Mouse (Mus musculus): ENCODE results near the gene Hist1h2ai.
"Not testable (repeated sequence)": the region's sequence is repeated elsewhere in the genome, so short reads cannot be mapped to it uniquely, and the experiment has no call there.

Gene Hist1h2ai

DNA sequence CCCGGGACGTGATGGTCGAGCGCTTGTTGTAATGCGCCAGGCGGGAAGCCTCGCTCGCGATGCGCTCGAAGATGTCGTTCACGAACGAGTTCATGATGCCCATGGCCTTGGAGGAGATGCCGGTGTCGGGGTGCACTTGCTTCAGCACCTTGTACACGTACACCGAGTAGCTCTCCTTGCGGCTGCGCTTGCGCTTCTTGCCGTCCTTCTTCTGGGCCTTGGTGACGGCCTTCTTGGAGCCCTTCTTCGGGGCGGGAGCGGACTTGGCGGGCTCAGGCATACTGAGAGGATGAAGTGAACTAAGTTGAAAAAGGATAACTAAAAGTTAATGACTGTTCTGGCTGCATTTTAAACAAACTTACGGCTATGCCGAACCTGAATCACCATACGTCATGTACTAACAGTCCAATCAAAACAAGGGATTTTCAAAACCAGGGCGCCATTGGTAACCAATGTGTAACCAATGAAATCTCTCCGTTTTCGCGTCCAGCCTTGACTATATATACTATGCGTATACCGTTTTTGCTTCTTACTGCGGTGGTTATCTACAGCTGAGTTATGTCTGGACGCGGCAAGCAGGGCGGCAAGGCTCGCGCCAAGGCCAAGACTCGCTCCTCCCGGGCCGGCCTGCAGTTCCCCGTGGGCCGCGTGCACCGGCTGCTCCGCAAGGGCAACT lies at the start of gene Hist1h2ai, which contains the start of gene Hist1h2bl:
TSS of gene Hist1h2ai (plus strand) at position 559 of the 676 bp plus-strand sequence.
TSS of gene Hist1h2bl (minus strand) at position 280 of the 676 bp plus-strand sequence.
- peak; percentile 89 to 90 for DNase-seq (ENCODE audit: low spot score in 2 of 2)

GRCm38 (mm10) chr13:21677305-21677704 lies 38.9 kb upstream of the Hist1h2ai start, which contains the start of gene Olfr1360:
TSS of gene Olfr1360 (minus strand) at chr13:21677405.
- DNase-seq (ENCODE audit: low spot score in 2 of 2): no peak

DNA sequence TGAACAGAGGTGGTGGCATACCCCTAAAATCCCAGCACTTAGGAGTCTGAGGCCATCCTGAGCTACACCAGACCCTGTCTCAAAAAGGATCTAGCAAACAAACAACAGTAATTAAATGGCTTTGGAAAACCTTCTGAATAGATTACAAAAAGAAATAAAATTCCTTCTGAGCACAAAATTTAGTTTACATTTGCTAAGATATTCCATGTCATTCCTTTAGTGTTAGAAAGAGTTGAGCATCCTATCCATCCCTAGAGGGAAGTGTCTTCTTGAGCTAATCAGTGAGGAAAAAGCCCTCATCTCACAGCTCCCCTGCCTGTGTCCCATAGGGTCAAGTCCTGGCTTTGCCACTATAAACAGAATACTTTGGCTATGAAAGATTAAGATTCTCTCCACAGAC lies 18.4 kb upstream of the Hist1h2ai start, which contains the start of gene Olfr1359:
TSS of gene Olfr1359 (plus strand) at position 301 of the 400 bp plus-strand sequence.
- DNase-seq (ENCODE audit: low spot score in 2 of 2): no peak

DNA sequence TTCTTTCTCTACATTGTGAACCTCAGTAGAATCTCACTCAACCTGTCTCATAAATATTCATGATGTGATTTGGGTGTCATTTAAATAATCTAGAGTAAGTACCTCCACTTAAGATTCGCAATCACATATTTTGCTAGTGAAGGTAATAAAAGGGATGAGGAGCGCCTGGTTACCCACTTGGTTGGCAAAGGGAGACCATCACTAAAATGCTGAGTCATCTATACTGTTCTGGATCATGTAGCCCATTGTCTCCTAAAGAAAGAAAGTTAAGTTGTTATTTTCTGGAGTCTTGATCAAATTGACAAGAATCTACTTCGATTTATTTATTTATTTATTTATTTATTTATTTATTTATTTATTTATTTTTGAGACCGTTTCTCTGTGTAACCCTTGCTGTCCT lies 9.6 kb upstream of the Hist1h2ai start:
- DNase-seq (ENCODE audit: low spot score in 2 of 2): no peak

- peak; percentile 93 for DNase-seq (ENCODE audit: low spot score in 2 of 2)
These were observed 6.1 kb upstream of the Hist1h2ai start for GRCm38 (mm10) chr13:21710031-21710711.

DNA sequence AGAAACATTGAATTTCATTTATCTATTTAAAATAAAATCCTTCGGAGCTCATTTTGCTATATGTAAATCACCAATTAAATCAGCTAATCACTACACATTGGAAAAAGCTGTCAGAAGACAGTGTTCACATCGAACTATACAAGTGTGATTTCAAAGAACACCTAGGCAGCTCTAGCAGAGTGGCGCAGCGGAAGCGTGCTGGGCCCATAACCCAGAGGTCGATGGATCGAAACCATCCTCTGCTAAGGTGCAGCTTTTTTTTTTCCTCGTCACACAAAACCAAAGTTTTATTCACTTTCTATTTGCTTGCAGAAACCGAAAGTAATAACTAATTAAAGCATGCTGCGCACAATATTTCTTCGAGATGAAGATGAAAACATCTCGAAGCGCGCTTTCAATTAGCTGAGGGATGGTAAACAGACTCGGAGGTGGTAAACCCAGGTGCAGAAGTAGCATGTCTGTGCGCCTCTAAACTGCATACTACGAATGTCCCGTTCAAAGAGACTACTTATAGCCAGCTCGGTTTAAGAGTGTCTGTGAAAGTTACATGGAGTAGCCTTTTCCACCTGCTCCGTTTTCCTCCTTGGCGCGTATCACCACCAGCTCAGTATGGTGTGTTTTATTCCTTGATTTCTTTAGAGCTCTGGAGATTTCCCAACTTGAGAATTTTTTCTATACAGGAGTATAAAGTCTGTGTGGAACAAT lies 5.2 kb upstream of the Hist1h2ai start:
- peak; percentile 85 to 86 for DNase-seq (ENCODE audit: low spot score in 2 of 2)

DNA sequence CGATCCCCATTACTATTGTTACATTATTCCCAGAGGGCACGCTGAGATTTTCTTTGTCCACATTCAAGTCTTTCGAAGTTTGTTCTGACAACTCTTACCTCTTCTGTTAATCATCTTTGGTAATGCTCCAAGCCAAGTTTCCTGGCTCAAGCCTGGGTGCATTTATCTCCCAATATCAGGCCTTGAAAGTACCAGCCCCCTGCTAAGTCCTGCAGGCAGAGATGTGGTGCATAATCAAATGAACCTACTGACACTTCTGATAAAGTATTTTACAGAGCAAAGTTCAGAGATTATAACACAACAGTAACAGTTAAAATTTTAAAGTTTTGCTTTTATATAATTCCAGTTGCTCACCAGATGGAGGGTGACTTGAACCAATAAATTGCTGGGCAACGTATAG lies 4.5 kb upstream of the Hist1h2ai start:
- no peak for DNase-seq (ENCODE audit: low spot score in 2 of 2)

- DNase-seq (ENCODE audit: low spot score in 2 of 2): peak; percentile 83 to 84
These were observed 1.5 kb upstream of the Hist1h2ai start for GRCm38 (mm10) chr13:21714725-21715124.

- DNase-seq (ENCODE audit: low spot score in 2 of 2): peak; percentile 21 to 45
These were observed 925 bp upstream of the Hist1h2ai start for GRCm38 (mm10) chr13:21715131-21715863.

DNA sequence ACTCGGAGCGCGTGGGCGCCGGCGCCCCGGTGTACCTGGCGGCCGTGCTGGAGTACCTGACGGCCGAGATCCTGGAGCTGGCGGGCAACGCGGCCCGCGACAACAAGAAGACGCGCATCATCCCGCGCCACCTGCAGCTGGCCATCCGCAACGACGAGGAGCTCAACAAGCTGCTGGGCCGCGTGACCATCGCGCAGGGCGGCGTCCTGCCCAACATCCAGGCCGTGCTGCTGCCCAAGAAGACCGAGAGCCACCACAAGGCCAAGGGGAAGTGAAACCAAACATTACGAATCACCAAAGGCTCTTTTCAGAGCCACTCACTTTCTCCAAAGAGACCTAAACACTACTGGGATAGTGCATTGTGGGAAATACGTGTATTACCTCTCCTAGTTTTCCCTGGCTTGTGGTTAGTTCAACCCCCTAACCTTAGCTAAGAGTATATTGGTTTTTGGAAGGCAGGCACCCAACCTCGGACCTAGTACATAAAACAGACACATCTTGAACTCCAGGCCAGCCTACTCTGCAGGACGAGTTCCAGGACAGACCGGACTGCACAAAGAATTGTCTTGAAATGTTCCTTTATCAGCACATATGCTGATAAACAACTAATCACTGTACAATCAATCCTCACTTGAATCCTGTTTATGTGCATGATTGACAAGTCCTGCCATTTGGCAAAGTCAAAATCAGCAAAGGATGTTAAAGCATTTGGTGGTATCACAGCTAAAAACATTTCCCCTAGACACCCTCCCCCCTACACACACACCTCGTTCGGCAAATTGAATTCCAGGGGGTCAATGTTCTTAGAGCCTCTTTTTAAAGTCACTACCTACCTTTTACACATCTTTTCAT lies 544 bp downstream of the Hist1h2ai start:
- peak; percentile 16 to 22 for DNase-seq (ENCODE audit: low spot score in 2 of 2)

DNA sequence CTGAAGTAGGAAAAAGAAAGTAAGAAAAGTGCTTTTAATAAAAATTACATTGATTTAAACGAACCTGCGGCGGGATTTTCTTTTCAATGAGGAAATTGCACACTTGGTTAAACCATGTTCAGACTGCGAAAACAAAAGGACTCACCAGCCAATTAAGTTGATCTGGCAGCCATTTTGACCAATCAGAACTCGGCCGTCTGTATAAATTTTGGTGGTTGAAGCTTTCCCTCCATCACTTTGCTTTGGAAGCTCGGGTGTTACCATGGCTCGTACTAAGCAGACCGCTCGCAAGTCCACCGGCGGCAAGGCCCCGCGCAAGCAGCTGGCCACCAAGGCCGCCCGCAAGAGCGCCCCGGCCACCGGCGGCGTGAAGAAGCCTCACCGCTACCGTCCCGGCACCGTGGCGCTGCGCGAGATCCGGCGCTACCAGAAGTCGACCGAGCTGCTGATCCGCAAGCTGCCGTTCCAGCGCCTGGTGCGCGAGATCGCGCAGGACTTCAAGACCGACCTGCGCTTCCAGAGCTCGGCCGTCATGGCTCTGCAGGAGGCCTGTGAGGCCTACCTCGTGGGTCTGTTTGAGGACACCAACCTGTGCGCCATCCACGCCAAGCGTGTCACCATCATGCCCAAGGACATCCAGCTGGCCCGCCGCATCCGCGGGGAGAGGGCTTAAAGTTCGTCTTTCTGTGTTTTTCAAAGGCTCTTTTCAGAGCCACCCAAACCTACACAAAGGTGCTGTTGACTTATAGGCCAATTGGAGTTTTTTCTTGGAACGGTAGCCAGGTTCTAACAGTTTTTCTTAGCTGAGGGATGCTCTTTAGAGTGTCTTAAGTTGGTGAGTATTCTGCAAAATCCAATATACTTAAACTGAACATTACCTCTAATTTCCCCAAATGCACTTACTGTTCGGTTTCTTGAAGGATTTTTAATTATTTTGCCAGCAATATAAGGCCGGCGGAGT lies 1.5 kb downstream of the Hist1h2ai start, which contains the start of gene Hist1h3h:
TSS of gene Hist1h3h (plus strand) at position 263 of the 961 bp plus-strand sequence.
- DNase-seq (ENCODE audit: low spot score in 2 of 2): peak; percentile 92

- no peak for DNase-seq (ENCODE audit: low spot score in 2 of 2)
These were observed 2.3 kb downstream of the Hist1h2ai start for GRCm38 (mm10) chr13:21718381-21719080.

GRCm38 (mm10) chr13:21721107-21721756 lies 5.0 kb downstream of the Hist1h2ai start:
- not testable (repeated sequence) for DNase-seq (ENCODE audit: low spot score in 2 of 2)

DNA sequence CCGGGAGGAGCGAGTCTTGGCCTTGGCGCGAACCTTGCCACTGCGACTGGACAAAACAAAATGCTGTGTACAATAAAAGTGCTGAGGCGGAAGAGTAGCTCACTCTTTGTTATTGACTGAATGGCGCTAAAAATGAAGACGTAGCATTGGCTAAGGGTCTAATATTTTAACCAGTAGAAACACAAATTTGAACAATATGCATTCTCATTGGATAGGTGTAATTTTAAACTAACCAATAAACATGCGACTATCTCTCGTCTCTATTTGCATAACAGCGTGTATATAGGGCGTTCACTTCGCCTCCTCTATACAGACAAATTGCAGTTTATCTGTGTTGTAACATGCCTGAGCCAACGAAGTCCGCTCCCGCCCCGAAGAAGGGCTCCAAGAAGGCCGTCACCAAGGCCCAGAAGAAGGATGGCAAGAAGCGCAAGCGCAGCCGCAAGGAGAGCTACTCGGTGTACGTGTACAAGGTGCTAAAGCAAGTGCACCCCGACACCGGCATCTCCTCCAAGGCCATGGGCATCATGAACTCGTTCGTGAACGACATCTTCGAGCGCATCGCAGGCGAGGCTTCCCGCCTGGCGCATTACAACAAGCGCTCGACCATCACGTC lies 5.6 kb downstream of the Hist1h2ai start, which contains the start of gene Hist1h2bm:
TSS of gene Hist1h2bm (plus strand) at position 288 of the 616 bp plus-strand sequence.
- peak; percentile 71 to 75 for DNase-seq (ENCODE audit: low spot score in 2 of 2)

DNA sequence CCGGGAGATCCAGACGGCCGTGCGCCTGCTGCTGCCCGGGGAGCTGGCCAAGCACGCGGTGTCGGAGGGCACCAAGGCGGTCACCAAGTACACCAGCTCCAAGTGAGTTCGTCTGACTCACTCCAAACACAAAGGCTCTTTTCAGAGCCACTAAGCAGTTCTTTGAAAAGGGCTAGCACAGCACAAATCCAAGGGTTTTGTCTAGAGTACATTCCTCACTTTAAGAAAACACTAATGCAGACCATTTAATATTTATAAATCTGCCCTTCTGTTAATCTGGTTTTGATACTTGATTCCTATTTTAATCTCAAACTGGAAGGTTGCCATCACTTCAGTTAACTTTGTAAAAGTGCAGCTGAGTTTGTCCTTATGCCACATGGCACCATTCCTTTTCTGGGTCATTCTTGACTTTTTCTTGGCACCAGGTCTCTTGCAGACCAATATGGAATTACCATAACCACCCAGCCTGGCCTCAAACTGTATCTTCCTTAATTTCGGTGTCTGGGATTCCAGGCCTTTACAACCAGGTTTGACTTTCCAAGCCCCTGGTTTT lies 6.2 kb downstream of the Hist1h2ai start:
- no peak for DNase-seq (ENCODE audit: low spot score in 2 of 2)

DNA sequence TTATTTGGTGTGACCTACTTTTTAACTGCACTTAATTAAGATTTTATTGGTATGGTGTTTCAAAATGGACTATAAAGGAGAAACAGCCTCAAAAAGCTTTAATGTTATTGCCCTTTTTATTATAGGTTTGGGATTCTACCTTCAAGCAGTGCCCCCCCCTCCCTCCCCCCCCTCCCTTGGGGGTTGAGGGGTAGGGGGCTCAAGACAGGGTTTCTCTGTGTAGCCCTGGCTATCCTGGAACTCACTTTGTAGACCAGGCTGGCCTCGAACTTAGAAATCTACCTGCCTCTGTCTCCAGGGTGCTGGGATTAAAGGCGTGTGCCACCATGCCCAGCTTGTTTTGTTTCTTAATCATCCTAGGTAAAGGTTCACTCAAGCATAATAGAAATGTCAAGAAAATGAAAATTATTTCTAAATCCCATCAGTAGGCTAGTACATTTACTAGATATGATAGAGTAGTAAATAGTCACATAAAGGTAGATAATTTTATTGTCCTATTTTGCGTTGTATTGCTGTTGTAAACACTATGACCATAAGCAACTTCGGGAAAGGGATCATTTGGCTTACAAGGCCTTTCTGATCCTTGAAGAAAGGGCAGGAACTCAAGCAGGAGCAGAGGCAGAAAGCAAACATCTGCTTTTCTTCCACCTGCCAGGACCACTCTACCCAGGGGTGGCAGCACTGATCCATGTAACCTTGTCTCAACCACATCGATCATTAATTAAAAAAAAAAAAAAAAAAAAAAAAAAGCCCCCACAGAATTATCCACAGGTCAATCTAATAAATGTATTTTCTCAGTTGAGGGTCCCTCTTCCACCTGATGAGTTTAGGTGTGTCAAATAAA lies 7.0 kb downstream of the Hist1h2ai start:
- no peak for DNase-seq (ENCODE audit: low spot score in 2 of 2)

Data from right cerebral cortex, adult 2 months (tissue).